Mouse (Mus musculus) hindbrain, embryonic 15.5 days (tissue): Measurements from ENCODE around the gene Babam2. TPM values are rescaled to one million over a fixed set of nuclear protein-coding genes. Genes with fewer than 3 reads are reported as not detected.

ENCODE experiments used
- ATAC-seq: fragments of 200-750 bp; cut with Nextera tagmentation; 2 replicates; pipeline ENCODE4 v1.8.0; 2017; ENCODE audit warnings: low read depth, moderate number of reproducible peaks, moderate TSS enrichment; ENCODE audit not compliant: low FRiP score
- H3K27ac ChIP-seq: fragments of 300-500 bp; sonication (generic); replicated peaks from 2 replicates; pipeline ENCODE4 v1.5.1; 2015; ENCODE audit warnings: mild to moderate bottlenecking, inconsistent platforms
- H3K27me3 ChIP-seq: fragments of 300-500 bp; sonication (generic); 2 replicates; pipeline ENCODE4 v1.6.1; 2015; ENCODE audit warnings: control low read depth, inconsistent platforms
- H3K36me3 ChIP-seq: fragments of 300-500 bp; sonication (generic); 2 replicates; pipeline ENCODE4 v1.6.1; 2015; ENCODE audit warnings: control low read depth, inconsistent platforms
- H3K4me1 ChIP-seq: fragments of 300-500 bp; sonication (generic); replicated peaks from 2 replicates; pipeline ENCODE4 v1.6.1; 2015; ENCODE audit warnings: control low read depth, inconsistent platforms
- H3K4me2 ChIP-seq: fragments of 300-500 bp; sonication (generic); 2 replicates; pipeline ENCODE4 v1.6.1; 2015; ENCODE audit warnings: moderate library complexity, mild to moderate bottlenecking, inconsistent platforms
- H3K4me3 ChIP-seq: fragments of 300-500 bp; sonication (generic); 2 replicates; pipeline ENCODE4 v1.5.1; 2015; ENCODE audit warnings: mild to moderate bottlenecking, inconsistent platforms
- H3K9ac ChIP-seq: fragments of 300-500 bp; sonication (generic); 2 replicates; pipeline ENCODE4 v1.6.1; 2015; ENCODE audit warnings: inconsistent platforms
- H3K9me3 ChIP-seq: fragments of 300-500 bp; sonication (generic); 2 replicates; pipeline ENCODE4 v1.6.1; 2016; ENCODE audit warnings: control low read depth, inconsistent platforms
- WGBS: fragments of 180-500 bp; shearing (Covaris S2); methylation state at CpG from one replicate; pipeline ENCODE4 v1.1.7; 2015; 5-methylcytosine and 5-hydroxymethylcytosine counted together
- polyA plus RNA-seq: library from polyadenylated mRNA; unstranded; fragments of >200 nt; fragmentation: Nextera tagmentation; extraction: Ambion mirVana; gene quantifications from 2 replicates; pipeline ENCODE4 v1.2.1, GENCODE M21; 2015

The Babam2 gene
- polyA plus RNA-seq, 1 experiment from 2014 or later, result 52.8 TPM

DNA sequence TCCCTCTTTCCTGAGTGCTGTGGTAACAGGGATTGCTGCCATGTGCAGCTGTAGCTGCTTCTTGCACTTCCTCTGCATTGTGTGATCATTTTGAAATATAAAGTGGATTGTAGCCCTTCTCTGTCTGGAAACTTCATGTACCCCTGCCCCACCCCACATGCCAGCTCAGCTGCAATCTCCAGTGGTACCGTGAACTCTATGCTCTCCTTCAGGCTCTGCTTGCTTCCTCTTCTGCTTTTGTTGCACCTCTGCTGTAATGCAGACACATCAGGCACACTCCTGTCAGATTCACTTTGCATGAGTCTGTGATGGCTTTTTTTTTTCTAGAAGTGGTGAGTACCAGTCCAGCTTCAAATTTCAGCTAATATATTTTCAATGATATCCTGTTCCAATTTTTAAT is 123.7 kb downstream of the Babam2 start:
- H3K9me3 ChIP-seq, result no peaks in the 10 kb centered on the region
- no peaks in the 10 kb centered on the region for H3K36me3 ChIP-seq
- H3K27me3 ChIP-seq, result no peaks in the 10 kb centered on the region
- H3K27ac ChIP-seq, result no peak overlapping the region
- H3K4me2 ChIP-seq, result no peak overlapping the region
- no peak overlapping the region for H3K9ac ChIP-seq
- no peak for ATAC-seq
- no peak overlapping the region for H3K4me3 ChIP-seq
- no peaks in the 10 kb centered on the region for H3K4me1 ChIP-seq
- WGBS, result 86% methylated on average over 1 of the region's 1 CpGs

DNA sequence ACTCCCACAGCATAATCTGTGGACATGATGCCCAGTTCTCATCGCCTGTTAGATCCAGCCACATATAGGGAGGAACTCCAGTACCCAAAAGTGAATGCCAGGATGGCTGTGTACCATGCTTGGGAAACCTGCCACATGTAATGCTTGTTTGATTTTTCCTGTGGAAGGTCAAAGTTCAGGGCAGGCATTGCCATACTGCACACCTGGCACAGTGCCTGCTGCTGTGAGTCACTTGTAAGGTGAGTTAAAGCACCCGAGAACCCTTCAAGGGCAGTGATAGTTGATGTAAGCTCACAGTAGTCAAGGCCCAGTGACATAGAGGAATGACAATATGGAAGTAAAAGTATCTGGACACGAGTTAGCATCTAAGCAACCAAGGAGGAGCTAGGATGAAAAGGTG is 126.2 kb downstream of the Babam2 start:
- WGBS, result 83% methylated on average over 3 of the region's 3 CpGs
- Histone ChIP-seq H3K4me3 (no peak overlapping the region), H3K27me3 (no peaks in the 10 kb centered on the region), H3K9me3 (no peaks in the 10 kb centered on the region), H3K4me1 (no peaks in the 10 kb centered on the region), H3K4me2 (no peak overlapping the region), H3K27ac (no peak overlapping the region), H3K36me3 (no peaks in the 10 kb centered on the region), H3K9ac (no peak overlapping the region)
- ATAC-seq, result no peak

- H3K9ac ChIP-seq, result no peak overlapping the region
- H3K27ac ChIP-seq, result no peak overlapping the region
- H3K4me2 ChIP-seq, result no peak overlapping the region
- H3K4me3 ChIP-seq, result no peak overlapping the region
- H3K4me1 ChIP-seq, result no peaks in the 10 kb centered on the region
- H3K27me3 ChIP-seq, result no peaks in the 10 kb centered on the region
- no peak for ATAC-seq
- WGBS, result 89% methylated on average over 2 of the region's 2 CpGs
- no peaks in the 10 kb centered on the region for H3K36me3 ChIP-seq
- no peaks in the 10 kb centered on the region for H3K9me3 ChIP-seq
These were observed 126.6 kb downstream of the Babam2 start for GRCm38 (mm10) chr5:31824126-31824525.

GRCm38 (mm10) chr5:31827304-31827703 is 129.8 kb downstream of the Babam2 start:
- no peak overlapping the region for H3K27ac ChIP-seq
- no peaks in the 10 kb centered on the region for H3K4me1 ChIP-seq
- no peak for ATAC-seq
- H3K36me3 ChIP-seq, result no peaks in the 10 kb centered on the region
- no peak overlapping the region for H3K4me2 ChIP-seq
- H3K9ac ChIP-seq, result no peak overlapping the region
- WGBS, result 95% methylated on average over 5 of the region's 5 CpGs
- H3K27me3 ChIP-seq, result no peaks in the 10 kb centered on the region
- no peak overlapping the region for H3K4me3 ChIP-seq
- no peaks in the 10 kb centered on the region for H3K9me3 ChIP-seq

DNA sequence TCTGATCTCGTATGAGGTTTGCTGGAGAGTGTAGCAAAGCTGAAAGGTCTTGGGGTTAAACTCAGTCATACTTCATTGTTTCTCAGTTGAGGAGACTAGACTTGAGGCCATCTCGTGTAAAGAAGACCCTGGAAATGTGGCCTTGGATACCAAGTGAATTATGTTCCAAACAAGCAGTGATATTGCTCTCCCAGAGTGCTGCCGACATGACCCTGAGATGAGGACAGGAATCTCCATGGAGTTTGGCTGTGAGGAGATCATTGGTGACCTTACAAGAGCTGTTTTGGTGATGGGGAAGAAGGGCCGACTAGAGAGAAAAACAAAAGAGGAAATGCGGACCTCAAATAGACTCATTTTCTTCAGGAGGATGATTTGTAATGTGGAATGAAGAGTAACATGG is 130.4 kb downstream of the Babam2 start:
- Histone ChIP-seq H3K27ac (no peak overlapping the region), H3K9ac (no peak overlapping the region), H3K9me3 (no peaks in the 10 kb centered on the region), H3K4me3 (no peak overlapping the region), H3K4me1 (no peaks in the 10 kb centered on the region), H3K27me3 (no peaks in the 10 kb centered on the region), H3K36me3 (no peaks in the 10 kb centered on the region), H3K4me2 (no peak overlapping the region)
- 91% methylated on average over 5 of the region's 5 CpGs for WGBS
- no peak for ATAC-seq

GRCm38 (mm10) chr5:31828747-31829146 is 131.3 kb downstream of the Babam2 start:
- Histone ChIP-seq H3K27ac (no peak overlapping the region), H3K36me3 (no peaks in the 10 kb centered on the region), H3K4me2 (no peak overlapping the region), H3K27me3 (no peaks in the 10 kb centered on the region), H3K4me1 (no peaks in the 10 kb centered on the region), H3K9me3 (no peaks in the 10 kb centered on the region), H3K9ac (no peak overlapping the region), H3K4me3 (no peak overlapping the region)
- WGBS, result 95% methylated on average over 10 of the region's 10 CpGs
- ATAC-seq, result no peak

DNA sequence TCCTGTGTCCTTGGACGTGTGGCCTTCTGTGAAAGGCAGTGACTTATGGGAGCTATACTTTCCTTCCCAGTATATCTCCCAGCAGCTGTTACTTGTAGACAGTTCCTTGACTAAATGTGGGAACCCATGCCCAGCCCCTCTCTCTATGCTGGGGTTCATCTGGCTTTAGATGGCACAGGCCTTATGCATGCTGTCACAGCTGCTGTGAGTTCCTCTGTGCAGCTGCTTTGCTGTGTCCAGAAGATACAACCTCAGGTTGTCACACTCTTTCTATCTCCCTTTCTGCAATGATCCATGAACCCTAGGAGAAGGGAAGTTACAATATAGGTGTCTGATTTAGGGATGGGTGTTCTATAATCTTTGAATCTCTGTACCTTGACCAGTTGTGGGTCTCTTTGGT is 132.1 kb downstream of the Babam2 start:
- no peak for ATAC-seq
- WGBS, result 64% methylated on average over 1 of the region's 1 CpGs
- no peak overlapping the region for H3K9ac ChIP-seq
- no peak overlapping the region for H3K27ac ChIP-seq
- no peak overlapping the region for H3K4me2 ChIP-seq
- no peaks in the 10 kb centered on the region for H3K27me3 ChIP-seq
- 0 out of 2 replicates have a peak, but pooled peaks cover 6% of the 10 kb centered on the region for H3K9me3 ChIP-seq
- H3K4me3 ChIP-seq, result no peak overlapping the region
- no peaks in the 10 kb centered on the region for H3K36me3 ChIP-seq
- no peaks in the 10 kb centered on the region for H3K4me1 ChIP-seq

- no peak for ATAC-seq
- Histone ChIP-seq H3K4me1 (no peaks in the 10 kb centered on the region), H3K27me3 (no peaks in the 10 kb centered on the region), H3K9ac (no peak overlapping the region), H3K27ac (no peak overlapping the region), H3K4me3 (no peak overlapping the region), H3K36me3 (no peaks in the 10 kb centered on the region), H3K9me3 (0 out of 2 replicates have a peak, but pooled peaks cover 6% of the 10 kb centered on the region), H3K4me2 (no peak overlapping the region)
- WGBS, result 77% methylated on average over 1 of the region's 1 CpGs
These were observed 134.1 kb downstream of the Babam2 start for GRCm38 (mm10) chr5:31831587-31831986.

DNA sequence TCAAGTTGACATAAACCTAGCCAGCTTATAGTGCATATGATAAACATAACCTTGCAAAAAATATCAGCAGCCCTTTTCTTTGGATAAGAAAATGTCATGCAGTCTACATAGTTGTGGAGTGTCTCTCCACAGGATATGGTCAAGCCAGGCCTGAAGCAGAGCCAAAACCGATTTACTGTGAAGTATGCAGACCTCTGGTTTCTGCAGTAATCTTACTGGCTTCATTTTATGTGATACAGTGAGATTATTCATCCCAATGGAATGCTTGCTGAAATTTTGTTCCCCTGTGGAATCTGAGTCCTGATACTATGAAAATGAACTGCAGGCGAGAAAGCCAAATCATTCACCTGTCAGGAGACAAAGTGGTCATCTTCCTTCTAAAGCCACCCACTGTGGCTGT is 138.2 kb downstream of the Babam2 start:
- 0 out of 2 replicates have a peak, but pooled peaks cover 6% of the 10 kb centered on the region for H3K9me3 ChIP-seq
- no peaks in the 10 kb centered on the region for H3K4me1 ChIP-seq
- no peak overlapping the region for H3K9ac ChIP-seq
- no peak overlapping the region for H3K27ac ChIP-seq
- no peak overlapping the region for H3K4me3 ChIP-seq
- ATAC-seq, result no peak
- WGBS, result 92% methylated on average over 2 of the region's 2 CpGs
- H3K27me3 ChIP-seq, result no peaks in the 10 kb centered on the region
- H3K36me3 ChIP-seq, result no peaks in the 10 kb centered on the region
- H3K4me2 ChIP-seq, result no peak overlapping the region

- no peak overlapping the region for H3K4me3 ChIP-seq
- H3K4me2 ChIP-seq, result no peak overlapping the region
- no peak for ATAC-seq
These were observed 142.5 kb downstream of the Babam2 start for GRCm38 (mm10) chr5:31839973-31840372.

GRCm38 (mm10) chr5:31840406-31840805 is 142.9 kb downstream of the Babam2 start:
- Histone ChIP-seq H3K4me3 (no peak overlapping the region), H3K9ac (no peak overlapping the region), H3K27me3 (no peaks in the 10 kb centered on the region), H3K4me1 (no peaks in the 10 kb centered on the region), H3K9me3 (no peaks in the 10 kb centered on the region), H3K4me2 (no peak overlapping the region), H3K36me3 (no peaks in the 10 kb centered on the region), H3K27ac (no peak overlapping the region)
- 97% methylated on average over 1 of the region's 1 CpGs for WGBS
- ATAC-seq, result no peak

More at GRCm38 (mm10) chr5:31839973-31840372, 142.5 kb downstream of the Babam2 start:
- no peak overlapping the region for H3K27ac ChIP-seq
- H3K9me3 ChIP-seq, result no peaks in the 10 kb centered on the region
- H3K4me1 ChIP-seq, result no peaks in the 10 kb centered on the region
- H3K36me3 ChIP-seq, result no peaks in the 10 kb centered on the region
- H3K27me3 ChIP-seq, result no peaks in the 10 kb centered on the region
- no peak overlapping the region for H3K9ac ChIP-seq

DNA sequence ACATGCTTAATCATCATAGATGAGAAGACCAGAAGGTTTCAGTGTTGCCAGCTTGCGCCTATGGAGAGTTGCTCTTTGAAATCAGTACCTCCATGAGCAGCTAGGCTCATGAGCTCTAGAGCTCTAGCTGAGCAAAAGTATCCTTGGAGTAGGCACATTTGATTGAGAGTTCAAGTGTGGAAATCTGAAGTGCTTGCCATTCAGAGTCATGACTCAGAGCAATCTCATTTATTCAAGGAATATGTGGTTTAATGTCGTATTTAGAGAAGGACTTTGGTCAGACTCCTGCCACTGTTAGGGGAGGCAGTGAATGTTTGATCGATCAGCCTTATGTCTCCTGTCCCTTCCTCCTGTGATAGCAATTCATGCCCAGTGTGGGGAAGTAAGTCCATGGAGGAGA is 147.4 kb downstream of the Babam2 start:
- no peak overlapping the region for H3K4me3 ChIP-seq
- H3K9me3 ChIP-seq, result no peaks in the 10 kb centered on the region
- H3K27ac ChIP-seq, result no peak overlapping the region
- H3K4me2 ChIP-seq, result no peak overlapping the region
- no peak overlapping the region for H3K9ac ChIP-seq
- WGBS, result 91% methylated on average over 3 of the region's 3 CpGs
- H3K36me3 ChIP-seq, result no peaks in the 10 kb centered on the region
- no peaks in the 10 kb centered on the region for H3K27me3 ChIP-seq
- no peak for ATAC-seq
- H3K4me1 ChIP-seq, result no peaks in the 10 kb centered on the region

DNA sequence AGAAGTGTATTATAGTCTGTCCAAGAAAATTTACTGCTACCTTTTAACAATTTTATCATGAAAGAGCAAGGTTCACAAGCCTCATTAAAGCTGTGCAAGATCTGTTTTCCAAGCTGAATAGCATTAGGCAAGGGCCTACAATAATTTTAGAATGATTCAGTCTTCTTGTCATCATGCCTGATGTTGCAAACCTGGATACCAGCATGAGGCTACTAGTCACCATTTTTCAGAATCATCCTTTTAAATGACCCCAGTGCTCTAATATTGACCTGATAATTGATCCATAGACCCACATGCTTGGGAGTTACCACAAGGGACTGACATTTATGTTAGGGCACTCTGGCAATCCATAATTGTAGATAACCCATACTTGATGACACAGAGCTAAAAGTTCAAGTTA is 149.5 kb downstream of the Babam2 start:
- ATAC-seq, result no peak
- H3K4me2 ChIP-seq, result no peak overlapping the region
- no peaks in the 10 kb centered on the region for H3K27me3 ChIP-seq
- no peak overlapping the region for H3K4me3 ChIP-seq
- H3K9me3 ChIP-seq, result no peaks in the 10 kb centered on the region
- no peaks in the 10 kb centered on the region for H3K4me1 ChIP-seq
- H3K36me3 ChIP-seq, result no peaks in the 10 kb centered on the region
- no peak overlapping the region for H3K9ac ChIP-seq
- no peak overlapping the region for H3K27ac ChIP-seq
